Mouse (Mus musculus) kidney, embryonic 14.5 days (tissue): ENCODE measurements around the gene Rhobtb3. TPM values are rescaled to one million over a fixed set of nuclear protein-coding genes. Genes with fewer than 3 reads are reported as not detected.

Source experiments
- ATAC-seq: fragments of 200-750 bp; cut with Nextera tagmentation; 2 replicates; pipeline ENCODE4 v1.8.0; 2017; ENCODE audit warnings: moderate number of reproducible peaks, mild to moderate bottlenecking, moderate TSS enrichment, moderate library complexity; ENCODE audit not compliant: low FRiP score, low TSS enrichment
- H3K27ac ChIP-seq: fragments of 300-500 bp; sonication (generic); 2 replicates; pipeline ENCODE4 v1.5.1; 2014; ENCODE audit warnings: low read depth, mild to moderate bottlenecking, low read length, moderate library complexity, mixed read lengths
- H3K27me3 ChIP-seq: fragments of 300-500 bp; sonication (generic); 2 replicates; pipeline ENCODE4 v1.6.1; 2014; ENCODE audit warnings: mild to moderate bottlenecking, low read length; ENCODE audit not compliant: control insufficient read depth, insufficient read depth
- H3K36me3 ChIP-seq: fragments of 300-500 bp; sonication (generic); 2 replicates; pipeline ENCODE4 v1.6.1; 2014; ENCODE audit warnings: low read length, mixed read lengths; ENCODE audit not compliant: control insufficient read depth, insufficient read depth
- H3K4me1 ChIP-seq: fragments of 300-500 bp; sonication (generic); 2 replicates; pipeline ENCODE4 v1.6.1; 2014; ENCODE audit warnings: low read length, mixed read lengths; ENCODE audit not compliant: control insufficient read depth, insufficient read depth
- H3K4me2 ChIP-seq: fragments of 300-500 bp; sonication (generic); replicated peaks from 2 replicates; pipeline ENCODE4 v1.6.1; 2014; ENCODE audit warnings: low read depth, mild to moderate bottlenecking, low read length
- H3K4me3 ChIP-seq: fragments of 300-500 bp; sonication (generic); 2 replicates; pipeline ENCODE4 v1.5.1; 2014; ENCODE audit warnings: mild to moderate bottlenecking, low read length
- H3K9ac ChIP-seq: fragments of 300-500 bp; sonication (generic); 2 replicates; pipeline ENCODE4 v1.6.1; 2014; ENCODE audit warnings: low read depth, mild to moderate bottlenecking, low read length, moderate library complexity
- H3K9me3 ChIP-seq: fragments of 300-500 bp; sonication (generic); 2 replicates; pipeline ENCODE4 v1.6.1; 2016; ENCODE audit warnings: low read length; ENCODE audit not compliant: control insufficient read depth
- polyA plus RNA-seq: library from polyadenylated mRNA; unstranded; fragments of >200 nt; fragmentation: Nextera tagmentation; extraction: Ambion mirVana; gene quantifications from 2 replicates; pipeline ENCODE4 v1.2.1, GENCODE M21; 2014

The Rhobtb3 gene
- polyA plus RNA-seq, 1 experiment from 2014 or later, result 67.0 TPM

- no peak overlapping the region for H3K4me3 ChIP-seq
- no peaks in the 10 kb centered on the region for H3K36me3 ChIP-seq
- no peak overlapping the region for H3K27ac ChIP-seq
- H3K4me1 ChIP-seq, result no peaks in the 10 kb centered on the region
- no peaks in the 10 kb centered on the region for H3K27me3 ChIP-seq
- H3K4me2 ChIP-seq, result no peak overlapping the region
- no peak overlapping the region for H3K9ac ChIP-seq
- no peaks in the 10 kb centered on the region for H3K9me3 ChIP-seq
- ATAC-seq, result no peak
Measured at GRCm38 (mm10) chr13:75819898-75820297, 123.8 kb downstream of the Rhobtb3 start.

Other genes with a start within 250 kb of the Rhobtb3 start
- gene Ell2, start 237.2 kb downstream of the Rhobtb3 start, polyA plus RNA-seq, result 2.9 and 3.9 TPM in 2 replicates
- gene Glrx, start 104.1 kb downstream of the Rhobtb3 start, polyA plus RNA-seq, result 36.4 and 42.5 TPM in 2 replicates
- gene Spata9, start 23.2 kb upstream of the Rhobtb3 start, polyA plus RNA-seq, result 0.77 and 1.1 TPM in 2 replicates
- 19.8 and 24.4 TPM in 2 replicates for gene Rfesd, start 74.8 kb upstream of the Rhobtb3 start, polyA plus RNA-seq
- 0.11 and 0.19 TPM in 2 replicates for gene Gpr150, start 113.1 kb upstream of the Rhobtb3 start, polyA plus RNA-seq
- gene Arsk, start 154.7 kb upstream of the Rhobtb3 start, polyA plus RNA-seq, result 8.8 and 10.5 TPM in 2 replicates
- gene Ttc37, start 154.8 kb upstream of the Rhobtb3 start, polyA plus RNA-seq, result 12.2 and 21.5 TPM in 2 replicates